8 mouse cellular contexts compared by ENCODE assay signal in the genomic region with DNA sequence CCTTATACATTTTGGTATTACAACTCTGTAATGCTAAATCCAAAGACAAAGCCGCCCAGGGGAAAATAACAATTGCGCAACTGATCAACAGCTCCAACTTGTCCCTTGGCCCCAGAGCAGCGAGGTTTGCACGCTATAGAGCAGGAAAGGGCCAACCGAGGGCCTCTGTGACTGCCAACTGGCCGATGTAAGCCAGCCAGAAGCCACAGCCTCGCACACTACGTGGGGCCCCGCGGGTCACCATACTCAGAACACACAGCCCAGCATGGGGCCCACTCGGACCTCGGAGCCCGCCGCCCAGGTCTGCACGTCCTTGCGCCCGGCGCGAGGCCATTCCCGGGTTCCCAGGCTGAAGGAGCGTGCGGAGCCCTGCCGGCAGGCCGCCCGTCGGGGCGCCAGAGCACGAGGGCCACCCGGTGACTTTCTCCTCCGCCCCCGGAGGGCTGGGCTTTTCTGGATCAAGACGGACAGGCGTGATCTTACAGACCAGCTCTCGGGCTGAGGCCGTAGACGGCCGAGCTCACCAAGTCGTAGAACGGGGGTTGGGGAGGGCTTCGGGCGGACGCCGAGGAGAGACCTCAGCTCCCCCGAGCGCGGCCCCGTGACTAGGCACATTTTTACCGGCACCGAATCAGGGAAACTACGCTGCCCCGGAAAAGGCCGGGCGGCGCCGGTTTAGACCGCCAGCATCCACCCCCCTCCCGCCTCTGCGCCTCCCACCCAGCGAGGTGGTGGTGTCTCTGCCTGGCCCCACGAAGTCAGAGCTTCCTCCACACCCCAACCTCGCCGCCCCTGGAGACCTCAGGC. TPM values are rescaled to one million over a fixed set of nuclear protein-coding genes. Genes with fewer than 3 reads are reported as not detected.
DNase-seq lines count a peak whose midpoint lies in the region; ATAC-seq and TF ChIP-seq lines count a peak whose summit lies in the region.

No protein-coding gene starts in this region.

- H3K9ac ChIP-seq in hindbrain, embryonic 14.5 days, result peak overlapping the region; percentile 67

- peak overlapping the region; percentile 81 for H3K4me2 ChIP-seq in hindbrain, embryonic 14.5 days (replicated peaks)

- no peaks in the 10 kb centered on the region for H3K36me3 ChIP-seq in hindbrain, embryonic 14.5 days (replicated peaks; ENCODE audit: control insufficient read depth, insufficient read depth)

- H3K4me3 ChIP-seq in hindbrain, embryonic 14.5 days (replicated peaks; ENCODE audit: low read length), result peak overlapping the region; percentile 53

- in situ Hi-C loops in Patski (cut with MboI; ENCODE audit: low pct_unique_long_range_greater_than_20kb), result no loop called here

- POLR2A ChIA-PET in Patski (lab: Charles Lee), result interaction anchor here (0.6 to 3.1 kb wide), 7 partner anchors 16 to 90 kb away, joined by 3 to 8 read pairs (median 5); no protein-coding TSS in a partner anchor

- no peaks in the 10 kb centered on the region for H3K27me3 ChIP-seq in Patski
- 0 out of 2 replicates have a peak, but pooled peaks cover 6% of the 10 kb centered on the region for H3K27me3 ChIP-seq in hindbrain, embryonic 14.5 days (ENCODE audit: control insufficient read depth, insufficient read depth, low read length)

- H3K27ac ChIP-seq in hindbrain, embryonic 14.5 days, result peak overlapping the region; percentile 80

- peak; percentile 52 for ATAC-seq in Patski
- peak; percentile 92 for ATAC-seq in hindbrain, embryonic 14.5 days (ENCODE audit: low FRiP score)

- WGBS in hindbrain, embryonic 14.5 days, result under 1% methylated on average over 61 of the region's 62 CpGs

- DNase-seq in Patski (ENCODE audit: low read depth, low spot score), result no peak
- peak; percentile 63 to 76 for DNase-seq in cerebellum, postnatal 25 days
- peak; percentile 46 to 54 for DNase-seq in frontal cortex, postnatal 25 days (ENCODE audit: low spot score in 2 of 2)
- DNase-seq in hindbrain, embryonic 14.5 days (ENCODE audit: low spot score), result peak; percentile 88
- peak; percentile 72 for DNase-seq in left cerebral cortex, adult 11 months (ENCODE audit: low spot score)
- peak; percentile 94 to 96 for DNase-seq in lung, postnatal 4 days
- peak; percentile 74 for DNase-seq in retina, postnatal 7 days (ENCODE audit: low read depth, low spot score)
- peak; percentile 85 for DNase-seq in urinary bladder, adult 2 months (ENCODE audit: low spot score)

- CTCF ChIA-PET in Patski (lab: Charles Lee), result interaction anchor here (1.0 to 1.3 kb wide), 3 partner anchors 28 to 113 kb away, joined by 3 to 4 read pairs (median 3); no protein-coding TSS in a partner anchor

- H3K9me3 ChIP-seq in hindbrain, embryonic 14.5 days (ENCODE audit: control insufficient read depth, low read length), result no peaks in the 10 kb centered on the region

- TF ChIP-seq CTCF in Patski (IDR thresholded peaks at IDR 0.05), result no peak

- peaks cover 18% of the 10 kb centered on the region for H3K4me1 ChIP-seq in hindbrain, embryonic 14.5 days (replicated peaks; ENCODE audit: control insufficient read depth, insufficient read depth, low read length)

RNA-seq across cellular contexts. Expression of gene Nfe2l2, which starts 0.9 kb away (rescaled TPM):
- polyA plus RNA-seq in Patski (2021), result 87.3 TPM
- polyA plus RNA-seq in hindbrain, embryonic 14.5 days (2014; fragmentation: Nextera tagmentation; extraction: Ambion mirVana), result 11.2 and 14.5 TPM in 2 replicates
- 214 and 256 TPM in 2 replicates for polyA plus RNA-seq in urinary bladder, adult 2 months (2012; rRNA removed)

RNA-seq across cellular contexts. Expression of gene Hnrnpa3, which starts 44.5 kb away (rescaled TPM):
- polyA plus RNA-seq in Patski (2021), result 249 TPM
- 135 and 140 TPM in 2 replicates for polyA plus RNA-seq in hindbrain, embryonic 14.5 days (2014; fragmentation: Nextera tagmentation; extraction: Ambion mirVana)
- 222 and 271 TPM in 2 replicates for polyA plus RNA-seq in urinary bladder, adult 2 months (2012; rRNA removed)
